Mouse (Mus musculus) E14TG2a.4 (cell line): Measurements from ENCODE around the gene Dgkd.

Experiments
- CTCF ChIP-seq: conservative IDR thresholded peaks from 2 replicates; pipeline ENCODE4 v1.5.1; 2014; ENCODE audit warnings: low read length
- NANOG ChIP-seq: IDR thresholded peaks from 2 replicates; pipeline ENCODE4 v1.6.1; 2014; ENCODE audit warnings: borderline replicate concordance, low read length, mixed read lengths

DNA sequence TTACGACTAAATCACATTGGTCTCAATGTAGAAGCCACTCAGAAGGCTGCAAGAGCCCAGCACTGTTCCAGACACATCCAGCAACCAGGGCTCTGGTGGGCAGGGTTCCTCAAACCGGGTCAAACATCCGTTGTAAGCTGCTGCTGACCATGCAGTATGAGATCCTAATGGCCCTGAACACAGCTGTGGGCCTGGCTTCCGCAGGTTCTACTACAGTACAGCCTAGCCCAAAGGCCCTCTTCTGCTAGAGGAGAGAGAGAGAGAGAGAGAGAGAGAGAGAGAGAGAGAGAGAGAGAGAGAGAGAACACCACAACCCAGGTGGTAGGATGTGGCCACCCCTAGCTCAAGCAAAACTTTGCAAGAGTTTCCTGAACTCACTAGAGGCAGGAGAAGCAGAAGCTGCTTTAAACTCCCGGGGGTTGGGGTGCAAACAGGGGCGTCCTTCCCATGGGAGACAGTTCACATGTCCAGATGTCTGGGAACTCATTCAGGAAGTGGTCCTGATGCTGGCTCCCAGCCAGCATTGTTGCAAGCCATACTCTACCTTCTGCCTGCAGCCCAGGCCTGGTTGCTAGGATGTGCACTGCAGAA is 23.4 kb upstream of the Dgkd start:
- TF ChIP-seq CTCF (no peak), NANOG (no peak)
